Mouse (Mus musculus): ENCODE results near the gene Chrne.

- TF ChIP-seq POLR2A (IDR thresholded peaks at IDR 0.05; ENCODE audit: borderline replicate concordance, extremely low read depth, insufficient read depth, insufficient read length, poor library complexity, severe bottlenecking) = no peak
- no peak for TF ChIP-seq CTCF (IDR thresholded peaks at IDR 0.05; ENCODE audit: borderline replicate concordance, extremely low read depth, insufficient read depth, insufficient read length)
Measured at GRCm38 (mm10) chr11:70667271-70668150, 48.5 kb upstream of the Chrne start.
